Mouse (Mus musculus) forebrain, embryonic 14.5 days (tissue): Measurements from ENCODE around the gene Plxna2. TPM values are rescaled to one million over a fixed set of nuclear protein-coding genes. Genes with fewer than 3 reads are reported as not detected.
A peak's percentile ranks its signal among the peaks of the same experiment; 100 is the strongest.

ENCODE experiments used
- ATAC-seq: fragments of 200-750 bp; cut with Nextera tagmentation; 2 replicates; pipeline ENCODE4 v1.8.0; 2017; ENCODE audit warnings: mild to moderate bottlenecking, moderate library complexity
- DNase-seq: peaks from one replicate; pipeline ENCODE4 v3.0.0-alpha.2; 2015; ENCODE audit warnings: low spot score
- H3K27ac ChIP-seq: fragments of 300-500 bp; sonication (generic); 2 replicates; pipeline ENCODE4 v1.5.1; 2014; ENCODE audit warnings: low read depth, mild to moderate bottlenecking, control low read depth, low read length, moderate library complexity
- H3K27me3 ChIP-seq: fragments of 300-500 bp; sonication (generic); replicated peaks from 2 replicates; pipeline ENCODE4 v1.6.1; 2014; ENCODE audit warnings: low read length, control low read depth, mixed read lengths; ENCODE audit not compliant: control insufficient read depth, insufficient read depth
- H3K36me3 ChIP-seq: fragments of 300-500 bp; sonication (generic); 2 replicates; pipeline ENCODE4 v1.6.1; 2014; ENCODE audit warnings: low read length, control low read depth; ENCODE audit not compliant: control insufficient read depth, insufficient read depth
- H3K4me1 ChIP-seq: fragments of 300-500 bp; sonication (generic); 2 replicates; pipeline ENCODE4 v1.6.1; 2014; ENCODE audit warnings: antibody characterized with exemption, low read length, control low read depth; ENCODE audit not compliant: control insufficient read depth, insufficient read depth
- H3K4me2 ChIP-seq: fragments of 300-500 bp; sonication (generic); 2 replicates; pipeline ENCODE4 v1.6.1; 2014; ENCODE audit warnings: mild to moderate bottlenecking, control low read depth, low read length
- H3K4me3 ChIP-seq: fragments of 300-500 bp; sonication (generic); 2 replicates; pipeline ENCODE4 v1.5.1; 2014; ENCODE audit warnings: low read depth, low read length, control low read depth
- H3K9ac ChIP-seq: fragments of 300-500 bp; sonication (generic); 2 replicates; pipeline ENCODE4 v1.6.1; 2014; ENCODE audit warnings: mild to moderate bottlenecking, low read length, control low read depth, moderate library complexity
- H3K9me3 ChIP-seq: fragments of 300-500 bp; sonication (generic); replicated peaks from 2 replicates; pipeline ENCODE4 v1.6.1; 2016; ENCODE audit warnings: low read length, control low read depth, mixed read lengths; ENCODE audit not compliant: control insufficient read depth
- WGBS: fragments of 180-500 bp; shearing (Covaris S2); extraction: QIAGEN DNeasy Blood & Tissue Kit; methylation state at CpG from one replicate; pipeline ENCODE4 v1.1.7; 2014; 5-methylcytosine and 5-hydroxymethylcytosine counted together
- microRNA-seq: library from miRNA; unstranded; fragments of <30 nt; microRNA quantifications from one replicate; pipeline ENCODE4, GENCODE M21; 2016
- polyA plus RNA-seq: library from polyadenylated mRNA; unstranded; fragments of >200 nt; fragmentation: Nextera tagmentation; extraction: Ambion mirVana; gene quantifications from 2 replicates; pipeline ENCODE4 v1.2.1, GENCODE M21; 2014

The Plxna2 gene
- polyA plus RNA-seq, 1 experiment from 2014 or later = 54.7 TPM

DNA sequence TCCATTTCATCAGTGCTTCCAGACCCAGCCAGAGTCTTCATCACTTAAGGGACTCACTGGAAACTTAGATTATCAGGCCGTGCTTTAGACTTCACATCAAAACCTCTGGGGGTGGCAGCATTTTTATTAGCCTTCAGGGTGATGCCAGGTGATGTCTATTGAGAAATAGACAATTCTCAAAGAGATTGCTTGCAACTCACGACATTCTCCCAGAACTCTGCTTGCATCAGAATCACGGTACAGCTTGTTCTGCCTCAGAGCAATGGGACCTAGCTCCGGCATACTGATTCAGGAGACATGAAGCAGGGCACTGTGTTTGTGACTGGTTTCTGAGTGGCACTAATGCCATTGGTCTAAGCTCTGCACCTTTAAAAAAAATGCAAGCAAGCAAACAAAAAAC lies 218.7 kb downstream of the Plxna2 start:
- DNase-seq = no peak
- H3K9me3 ChIP-seq = no peaks in the 10 kb centered on the region
- no peak overlapping the region for H3K27ac ChIP-seq
- no peak overlapping the region for H3K9ac ChIP-seq
- H3K4me1 ChIP-seq = no peaks in the 10 kb centered on the region
- H3K27me3 ChIP-seq = no peaks in the 10 kb centered on the region
- no peak overlapping the region for H3K4me2 ChIP-seq
- no peak for ATAC-seq
- no peaks in the 10 kb centered on the region for H3K36me3 ChIP-seq
- WGBS = 81% methylated on average over 4 of the region's 4 CpGs
- H3K4me3 ChIP-seq = no peak overlapping the region

GRCm38 (mm10) chr1:194839230-194839910 lies 221.4 kb downstream of the Plxna2 start:
- H3K4me3 ChIP-seq = no peak overlapping the region
- H3K9me3 ChIP-seq = no peaks in the 10 kb centered on the region
- no peaks in the 10 kb centered on the region for H3K36me3 ChIP-seq
- H3K27ac ChIP-seq = no peak overlapping the region
- 52% methylated on average over 1 of the region's 1 CpGs for WGBS
- ATAC-seq (peak; percentile 58), DNase-seq (peak; percentile 72)
- H3K4me2 ChIP-seq = no peak overlapping the region
- H3K27me3 ChIP-seq = no peaks in the 10 kb centered on the region
- no peak overlapping the region for H3K9ac ChIP-seq
- no peaks in the 10 kb centered on the region for H3K4me1 ChIP-seq

DNA sequence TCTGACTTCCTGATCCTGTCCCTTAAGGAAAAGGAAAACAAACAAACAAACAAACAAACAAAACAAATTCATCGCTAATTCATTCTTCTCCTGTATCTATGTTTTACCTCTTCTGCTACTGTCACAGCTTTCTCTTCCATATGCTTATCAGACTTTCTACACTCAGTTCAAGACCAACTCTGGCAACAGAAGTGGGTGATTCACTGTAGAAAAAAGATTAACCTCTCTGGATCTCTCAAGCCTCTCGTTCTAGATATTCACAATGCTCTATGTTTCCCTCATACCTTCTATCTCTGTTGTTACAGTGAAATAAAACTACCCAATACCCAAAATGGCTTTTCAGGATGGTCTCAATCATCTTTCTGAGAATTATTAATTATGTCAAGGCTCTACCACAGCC lies 225.0 kb downstream of the Plxna2 start:
- H3K9ac ChIP-seq = no peak overlapping the region
- ATAC-seq = no peak
- no peaks in the 10 kb centered on the region for H3K9me3 ChIP-seq
- no peaks in the 10 kb centered on the region for H3K36me3 ChIP-seq
- DNase-seq = no peak
- H3K4me3 ChIP-seq = no peak overlapping the region
- H3K4me1 ChIP-seq = no peaks in the 10 kb centered on the region
- H3K27ac ChIP-seq = no peak overlapping the region
- 88% methylated on average over 2 of the region's 2 CpGs for WGBS
- H3K4me2 ChIP-seq = no peak overlapping the region
- no peaks in the 10 kb centered on the region for H3K27me3 ChIP-seq

GRCm38 (mm10) chr1:194847014-194847413 lies 229.0 kb downstream of the Plxna2 start:
- no peak for ATAC-seq
- H3K27me3 ChIP-seq = no peaks in the 10 kb centered on the region
- peak; percentile 20 for DNase-seq
- H3K9me3 ChIP-seq = no peaks in the 10 kb centered on the region
- H3K4me2 ChIP-seq = no peak overlapping the region
- H3K36me3 ChIP-seq = no peaks in the 10 kb centered on the region
- no peak overlapping the region for H3K27ac ChIP-seq
- no peak overlapping the region for H3K4me3 ChIP-seq
- no peak overlapping the region for H3K9ac ChIP-seq
- 93% methylated on average over 4 of the region's 4 CpGs for WGBS
- peaks cover 7% of the 10 kb centered on the region for H3K4me1 ChIP-seq

DNA sequence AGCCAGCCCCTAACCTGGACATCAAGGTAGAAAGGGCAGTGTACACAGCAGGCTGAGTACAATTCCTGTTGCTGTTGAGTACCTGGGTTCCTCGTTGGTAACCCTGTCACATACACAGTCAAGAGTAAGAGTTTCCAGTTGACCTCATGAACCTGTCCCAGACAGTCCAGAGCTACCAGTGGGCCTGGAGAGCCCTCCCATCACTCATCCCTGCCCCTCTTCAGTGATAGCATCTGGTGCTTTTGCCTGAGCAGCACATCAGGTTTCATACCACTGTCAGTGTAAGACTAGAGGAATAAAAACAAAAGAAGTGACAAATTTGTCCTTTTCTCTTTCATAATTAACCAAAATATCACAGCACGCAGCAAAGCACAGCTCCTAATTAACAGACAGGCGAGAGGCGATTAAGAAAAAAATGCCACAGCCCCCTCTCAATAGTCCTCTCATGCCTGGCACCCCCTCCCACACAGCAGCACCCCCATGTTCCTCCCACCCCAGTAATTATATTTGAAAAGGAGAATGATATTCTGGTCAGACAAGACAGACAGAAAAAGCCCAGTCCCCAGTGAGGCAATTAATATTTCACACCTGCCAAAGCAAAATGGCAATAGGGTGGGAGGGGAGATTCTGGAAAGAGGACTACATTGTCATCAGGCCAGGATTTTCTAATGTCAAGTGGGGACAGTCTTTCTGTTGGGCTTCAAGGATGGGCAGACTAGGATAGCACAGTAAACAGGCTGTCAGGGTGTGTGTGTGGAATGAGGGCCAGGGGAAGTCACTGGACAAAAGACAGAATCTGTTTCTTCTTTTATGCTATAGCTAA lies 233.4 kb downstream of the Plxna2 start:
- peak; percentile 59 for DNase-seq
- 34% methylated on average over 4 of the region's 4 CpGs for WGBS
- peak; percentile 86 for ATAC-seq
- Histone ChIP-seq H3K36me3 (no peaks in the 10 kb centered on the region), H3K4me2 (no peak overlapping the region), H3K9ac (no peak overlapping the region), H3K4me1 (peaks cover 7% of the 10 kb centered on the region), H3K27ac (peak overlapping the region; percentile 15; the same call in 1 of the 2 replicates), H3K27me3 (no peaks in the 10 kb centered on the region), H3K4me3 (no peak overlapping the region), H3K9me3 (no peaks in the 10 kb centered on the region)

DNA sequence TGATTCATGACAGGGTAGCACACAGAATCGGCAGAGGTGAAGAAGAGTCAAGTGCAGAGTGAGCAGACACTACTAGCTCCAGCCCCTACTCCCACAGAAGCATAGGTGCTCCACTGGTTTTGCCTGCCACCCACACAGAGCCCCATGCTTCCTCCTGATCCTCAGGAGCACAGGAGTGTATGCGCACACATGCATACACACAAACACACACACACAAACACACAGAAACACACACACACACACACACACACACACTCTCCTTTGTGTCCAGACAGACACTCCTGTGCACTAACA lies 234.0 kb downstream of the Plxna2 start:
- Histone ChIP-seq H3K4me3 (no peak overlapping the region), H3K27ac (peak overlapping the region; percentile 15; the same call in 1 of the 2 replicates), H3K4me1 (peaks cover 7% of the 10 kb centered on the region), H3K9me3 (no peaks in the 10 kb centered on the region), H3K27me3 (no peaks in the 10 kb centered on the region), H3K36me3 (no peaks in the 10 kb centered on the region), H3K9ac (no peak overlapping the region), H3K4me2 (no peak overlapping the region)
- DNase-seq (no peak), ATAC-seq (peak; percentile 65; the same call in 1 of the 2 replicates)
- 67% methylated on average over 2 of the region's 2 CpGs for WGBS

Small RNA genes lying within 50 kb of the gene (microRNA-seq; reads per million reads assigned to microRNA genes)
- gene Mir3962 = 8.2 reads per million, percentile 31 among the genes with 10 or more reads in this experiment
